Mouse (Mus musculus): ENCODE data around the gene Ctr9. TPM values are rescaled to one million over a fixed set of nuclear protein-coding genes. Genes with fewer than 3 reads are reported as not detected.
A peak's percentile ranks its signal among the peaks of the same experiment; 100 is the strongest.

The Ctr9 gene
- total RNA-seq, 2 experiments from 2014 or later, result 47.0 TPM

DNA sequence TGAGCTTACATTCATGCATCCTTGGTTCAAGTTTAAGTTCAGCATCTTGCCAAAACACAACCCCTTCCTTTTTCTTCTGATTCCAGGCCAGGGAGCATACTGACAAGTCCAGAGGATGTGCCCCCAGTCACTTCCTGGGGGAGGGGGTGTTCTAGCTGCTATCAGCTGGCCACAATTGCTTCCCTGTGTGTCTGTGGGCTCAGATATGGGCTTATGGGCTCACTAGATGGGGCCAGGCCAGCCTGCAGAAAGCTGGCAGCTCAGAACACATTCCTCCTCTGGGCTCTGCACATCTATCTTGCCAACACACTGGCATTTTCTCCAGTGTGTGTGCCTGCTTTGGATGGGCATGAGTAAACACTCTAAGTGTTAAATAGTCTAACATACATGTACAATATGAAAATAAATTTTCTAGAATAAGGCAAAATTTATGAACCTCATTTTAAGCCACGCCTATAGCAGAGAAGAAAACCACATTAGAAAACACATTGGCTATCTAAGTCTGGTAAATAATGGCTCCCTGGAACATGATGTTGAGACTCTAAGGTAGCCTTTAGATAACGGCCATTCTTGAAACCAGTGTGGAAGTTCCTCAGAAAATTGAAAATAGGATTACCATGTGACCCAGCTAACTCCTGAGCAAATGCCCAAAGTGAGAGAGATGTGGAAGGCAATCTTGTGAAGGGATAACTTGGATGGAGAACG lies 24.5 kb upstream of the Ctr9 start:
- Histone ChIP-seq H3K4me3 (no peak overlapping the region), H3K27ac (no peak overlapping the region)
- TF ChIP-seq CTCF (conservative IDR thresholded peaks at IDR 0.05), result no peak
- DNase-seq (ENCODE audit: low spot score in 2 of 2), result no peak

GRCm38 (mm10) chr7:111014039-111014605 lies 14.6 kb upstream of the Ctr9 start:
- Histone ChIP-seq H3K27ac (no peak overlapping the region), H3K4me3 (no peak overlapping the region)
- TF ChIP-seq CTCF (conservative IDR thresholded peaks at IDR 0.05), result no peak
- DNase-seq (ENCODE audit: low spot score in 2 of 2), result no peak

DNA sequence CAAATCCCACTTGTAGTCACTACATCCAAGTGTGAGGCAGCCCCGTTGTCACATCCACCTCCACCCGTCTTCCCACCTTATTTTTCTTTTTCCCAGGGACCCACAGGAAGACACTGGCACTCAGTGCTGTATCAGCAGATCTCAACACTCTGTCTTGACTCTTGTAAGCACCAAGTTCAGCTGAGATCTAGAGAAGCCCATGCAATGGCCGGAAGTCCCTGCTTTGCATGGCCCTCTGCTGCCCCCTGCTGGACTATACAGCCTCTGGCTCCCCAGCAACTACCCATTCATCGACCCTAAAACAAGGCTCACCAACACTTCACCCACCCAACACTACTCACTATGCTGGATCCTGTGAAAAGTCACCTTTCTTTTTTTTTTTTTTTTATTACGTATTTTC lies 13.9 kb upstream of the Ctr9 start:
- Histone ChIP-seq H3K4me3 (no peak overlapping the region), H3K27ac (no peak overlapping the region)
- TF ChIP-seq CTCF (conservative IDR thresholded peaks at IDR 0.05), result peak; percentile 87
- peak; percentile 79 to 91 for DNase-seq (ENCODE audit: low spot score in 2 of 2)

DNA sequence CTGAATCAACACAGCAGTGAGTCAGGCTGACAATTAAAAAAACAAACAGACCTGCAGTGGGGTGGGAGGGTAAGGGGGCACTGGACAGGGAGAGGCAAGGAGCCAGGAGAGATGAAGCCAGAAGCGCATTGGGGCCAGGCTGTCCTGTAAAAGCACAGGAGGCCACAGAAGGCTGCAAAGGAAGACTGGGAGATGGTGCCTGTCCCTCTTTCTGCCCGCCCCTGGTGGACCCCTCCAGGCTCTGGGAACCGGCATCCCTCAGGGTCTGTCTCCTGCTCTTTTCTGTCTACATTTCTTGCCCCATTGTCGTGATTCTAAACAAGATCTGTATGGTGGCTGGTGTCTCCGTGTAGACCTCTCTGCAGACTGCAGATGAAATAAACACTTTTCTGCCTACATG lies 13.0 kb upstream of the Ctr9 start:
- Histone ChIP-seq H3K4me3 (no peak overlapping the region), H3K27ac (no peak overlapping the region)
- TF ChIP-seq CTCF (conservative IDR thresholded peaks at IDR 0.05), result no peak
- no peak for DNase-seq (ENCODE audit: low spot score in 2 of 2)

DNA sequence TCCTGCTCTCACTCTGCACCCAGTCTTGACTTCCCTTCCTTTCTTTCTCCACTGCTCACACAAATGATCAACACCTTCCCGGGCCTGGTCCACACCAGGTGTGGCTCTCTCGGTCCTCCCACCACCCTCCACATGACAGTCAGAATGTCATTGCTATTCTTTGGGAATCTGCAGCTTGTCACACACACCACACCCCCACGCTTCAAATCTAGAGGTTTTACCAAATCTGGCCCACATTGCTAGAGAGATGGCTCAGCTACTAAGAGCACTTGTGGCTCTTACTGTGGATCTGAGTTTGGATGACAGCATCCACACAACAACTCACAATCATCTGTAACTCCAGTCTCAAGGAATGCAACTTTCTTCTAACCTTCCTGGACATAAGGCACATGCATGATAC lies 11.8 kb upstream of the Ctr9 start:
- H3K4me3 ChIP-seq, result no peak overlapping the region
- no peak overlapping the region for H3K27ac ChIP-seq
- DNase-seq (ENCODE audit: low spot score in 2 of 2), result peak in 1 of 2 experiments; percentile 41
- TF ChIP-seq CTCF (conservative IDR thresholded peaks at IDR 0.05), result no peak

DNA sequence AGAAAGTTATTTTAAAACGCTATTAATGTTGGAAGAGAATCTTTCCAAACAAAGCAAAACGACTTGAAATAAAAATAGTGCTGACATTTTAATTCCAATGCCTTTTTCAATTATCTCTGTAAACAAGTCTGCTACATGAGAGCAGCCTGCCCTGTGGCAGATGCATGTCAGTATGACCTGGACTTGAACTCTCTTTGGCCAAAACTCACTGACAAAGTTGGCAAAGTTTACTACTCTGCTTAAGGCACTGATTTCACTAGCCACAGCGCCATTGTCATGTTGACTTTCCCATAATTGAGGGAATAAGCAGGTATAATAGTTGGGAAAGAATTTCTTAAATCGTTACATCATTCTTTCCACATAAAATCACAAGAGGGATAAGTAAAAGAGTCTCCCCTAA lies 7.9 kb upstream of the Ctr9 start:
- H3K4me3 ChIP-seq, result no peak overlapping the region
- no peak overlapping the region for H3K27ac ChIP-seq
- no peak for DNase-seq (ENCODE audit: low spot score in 2 of 2)
- TF ChIP-seq CTCF (conservative IDR thresholded peaks at IDR 0.05), result no peak

GRCm38 (mm10) chr7:111024068-111024594 lies 4.6 kb upstream of the Ctr9 start:
- Histone ChIP-seq H3K4me3 (no peak overlapping the region), H3K27ac (peak overlapping the region; percentile 69)
- no peak for TF ChIP-seq CTCF (conservative IDR thresholded peaks at IDR 0.05)
- DNase-seq (ENCODE audit: low spot score in 2 of 2), result no peak

DNA sequence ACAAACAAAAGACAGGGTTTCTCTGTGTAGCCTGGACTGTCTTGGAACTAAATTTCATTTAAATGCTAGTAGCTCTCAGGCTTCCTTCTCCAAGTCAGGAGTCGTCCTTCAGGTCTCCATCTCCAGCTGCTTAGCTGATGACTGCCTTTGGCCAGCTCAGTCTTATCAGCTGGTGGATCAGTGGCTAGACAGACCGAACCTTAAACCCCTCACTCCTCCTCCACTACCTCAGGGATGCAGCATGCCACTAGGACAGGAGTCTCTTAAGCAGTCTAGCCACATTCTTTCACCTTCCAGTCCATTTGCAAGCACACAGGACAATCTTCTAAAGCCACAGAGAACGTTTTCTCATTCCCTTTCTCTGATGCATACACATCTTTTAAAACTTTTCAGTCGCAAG lies 3.8 kb upstream of the Ctr9 start:
- no peak for TF ChIP-seq CTCF (conservative IDR thresholded peaks at IDR 0.05)
- no peak overlapping the region for H3K4me3 ChIP-seq

GRCm38 (mm10) chr7:111029046-111029553 lies 349 bp downstream of the Ctr9 start:
- Histone ChIP-seq H3K27ac (peak overlapping the region; percentile 97), H3K4me3 (peak overlapping the region; percentile 69)
- DNase-seq (ENCODE audit: low spot score in 2 of 2), result no peak
- TF ChIP-seq CTCF (conservative IDR thresholded peaks at IDR 0.05), result no peak

More for the DNA sequence above, 3.8 kb upstream of the Ctr9 start:
- peak overlapping the region; percentile 20; the same call in 1 of the 2 replicates for H3K27ac ChIP-seq
- DNase-seq (ENCODE audit: low spot score in 2 of 2), result no peak

DNA sequence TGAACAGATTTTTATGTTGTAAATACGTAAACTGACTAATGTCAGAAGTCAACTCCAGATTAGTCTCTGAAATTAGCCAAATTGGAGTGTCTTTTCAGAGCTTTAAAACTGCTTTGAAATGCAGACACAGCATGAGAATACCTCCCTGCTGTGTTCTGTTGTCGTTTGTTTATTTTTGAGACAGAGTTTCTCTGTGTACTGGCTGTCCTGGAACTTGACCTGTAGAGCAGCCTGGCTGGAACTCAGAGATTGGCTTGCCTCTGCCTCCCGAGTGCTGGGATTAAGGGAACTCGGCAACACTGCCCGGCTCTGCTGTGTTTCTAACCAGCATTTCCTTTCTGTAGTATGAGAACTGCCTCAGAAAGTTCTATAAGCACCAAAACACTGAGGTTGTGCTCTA lies 20.2 kb downstream of the Ctr9 start:
- no peak for DNase-seq (ENCODE audit: low spot score in 2 of 2)
- Histone ChIP-seq H3K27ac (no peak overlapping the region), H3K4me3 (no peak overlapping the region)
- TF ChIP-seq CTCF (conservative IDR thresholded peaks at IDR 0.05), result no peak

DNA sequence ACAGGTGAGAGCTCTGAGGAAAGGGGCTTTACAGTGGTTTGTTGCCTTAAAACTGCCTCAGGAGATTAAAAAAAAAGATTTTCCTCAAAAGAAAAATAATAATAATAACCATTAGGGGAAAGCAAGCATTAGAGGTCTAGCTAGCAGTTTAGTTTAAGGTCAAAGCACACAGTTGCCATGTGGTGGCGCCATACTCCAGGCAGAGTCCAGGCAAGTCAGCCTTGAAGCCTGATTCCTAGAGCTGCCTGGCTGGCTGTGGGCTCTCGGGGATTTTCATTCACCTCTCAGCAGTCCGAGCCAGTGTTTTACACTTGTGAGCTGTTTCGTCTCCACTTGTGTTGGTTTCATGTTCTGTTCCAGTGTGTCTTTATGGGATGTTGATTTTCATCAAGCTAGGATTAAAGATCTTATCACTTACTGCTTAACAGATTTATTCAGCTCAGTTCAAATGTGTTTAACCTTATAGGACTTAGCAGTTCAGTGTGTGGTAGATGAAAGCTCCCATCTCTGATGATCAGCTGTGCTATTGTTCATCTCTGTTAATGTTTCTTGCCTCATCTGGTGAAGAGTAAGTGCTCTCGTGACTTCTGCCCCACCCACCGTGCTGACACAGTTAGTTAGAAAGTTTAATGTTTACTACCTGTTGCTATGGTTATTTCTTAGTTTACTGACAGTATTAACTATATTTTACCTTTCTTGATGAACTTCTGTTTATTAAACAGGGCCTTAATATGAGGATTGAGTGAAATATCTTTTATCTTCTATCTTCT lies 21.1 kb downstream of the Ctr9 start:
- H3K4me3 ChIP-seq, result no peak overlapping the region
- TF ChIP-seq CTCF (conservative IDR thresholded peaks at IDR 0.05), result peak; percentile 83
- H3K27ac ChIP-seq, result no peak overlapping the region
- DNase-seq (ENCODE audit: low spot score in 2 of 2), result peak; percentile 42 to 66

- no peak for DNase-seq (ENCODE audit: low spot score in 2 of 2)
- TF ChIP-seq CTCF (conservative IDR thresholded peaks at IDR 0.05), result no peak
- no peak overlapping the region for H3K4me3 ChIP-seq
- H3K27ac ChIP-seq, result no peak overlapping the region
These were observed 26.5 kb downstream of the Ctr9 start for GRCm38 (mm10) chr7:111055221-111055620.
